Mouse (Mus musculus): ENCODE measurements around the gene Dicer1. TPM values are rescaled to one million over a fixed set of nuclear protein-coding genes. Genes with fewer than 3 reads are reported as not detected.

Dicer1 gene
- polyA plus RNA-seq, 1 experiment from 2014 or later = 12.6 TPM

DNA sequence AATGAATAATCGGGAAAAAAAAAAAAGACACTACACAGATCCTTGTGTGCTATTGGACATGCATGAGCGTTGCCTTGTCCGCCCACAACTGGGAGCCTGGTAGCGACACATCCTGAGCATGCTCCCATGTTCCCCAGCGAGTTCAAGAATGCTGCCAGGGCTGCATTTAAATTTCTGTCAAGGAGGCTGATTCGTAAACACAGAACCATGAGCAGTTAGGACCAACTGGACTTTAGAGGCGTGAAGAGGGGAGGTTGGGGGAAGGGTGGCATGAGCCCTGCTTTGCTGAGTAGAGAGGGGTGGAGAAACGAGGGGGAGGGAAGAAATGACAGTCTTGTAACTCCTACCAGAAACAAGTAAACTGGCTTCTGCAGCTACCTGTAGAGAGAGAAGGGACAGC lies 113.6 kb downstream of the Dicer1 start:
- Histone ChIP-seq H3K27ac (replicated peaks) (no peak overlapping the region), H3K9me3 (ENCODE audit: control insufficient read depth, low read length) (no peaks in the 10 kb centered on the region), H3K9ac (ENCODE audit: low read length) (no peak overlapping the region), H3K27me3 (ENCODE audit: control insufficient read depth, insufficient read depth, low read length) (no peaks in the 10 kb centered on the region), H3K4me2 (replicated peaks; ENCODE audit: low read depth) (no peak overlapping the region), H3K36me3 (ENCODE audit: control insufficient read depth, insufficient read depth, low read length) (no peaks in the 10 kb centered on the region), H3K4me3 (ENCODE audit: low read depth, low read length) (no peak overlapping the region), H3K4me1 (replicated peaks; ENCODE audit: control insufficient read depth, insufficient read depth) (0 out of 2 replicates have a peak, but pooled peaks cover 4% of the 10 kb centered on the region)
- no peak for DNase-seq (ENCODE audit: low spot score)
- TF ChIP-seq CTCF (IDR thresholded peaks at IDR 0.05; ENCODE audit: low read depth) (no peak), EP300 (optimal IDR thresholded peaks at IDR 0.05) (no peak)
- ATAC-seq (ENCODE audit: low FRiP score, low TSS enrichment) = no peak
- 32% methylated on average over 8 of the region's 8 CpGs for WGBS

Other genes starting within 250 kb of the Dicer1 start
- 5.5 and 8.0 TPM in 2 replicates for gene Clmn, start 113.1 kb upstream of the Dicer1 start, polyA plus RNA-seq (2015; fragmentation: Nextera tagmentation; extraction: Ambion mirVana)

Data from stomach, postnatal 0 days (tissue).